Mouse (Mus musculus) embryonic facial prominence, embryonic 12.5 days (tissue): ENCODE measurements around the gene Cdk18. TPM values are rescaled to one million over a fixed set of nuclear protein-coding genes. Genes with fewer than 3 reads are reported as not detected.

Experiments
- ATAC-seq: fragments of 200-750 bp; cut with Nextera tagmentation; 2 replicates; pipeline ENCODE4 v1.8.0; 2017; ENCODE audit not compliant: insufficient number of reproducible peaks, insufficient read depth, low FRiP score, low TSS enrichment
- H3K27ac ChIP-seq: fragments of 300-500 bp; sonication (generic); 2 replicates; pipeline ENCODE4 v1.5.1; 2016; ENCODE audit warnings: mild to moderate bottlenecking
- H3K27me3 ChIP-seq: fragments of 300-500 bp; sonication (generic); 2 replicates; pipeline ENCODE4 v1.6.1; 2016; ENCODE audit warnings: mild to moderate bottlenecking, moderate library complexity
- H3K36me3 ChIP-seq: fragments of 300-500 bp; sonication (generic); 2 replicates; pipeline ENCODE4 v1.6.1; 2016; ENCODE audit warnings: mild to moderate bottlenecking
- H3K4me1 ChIP-seq: fragments of 300-500 bp; sonication (generic); 2 replicates; pipeline ENCODE4 v1.6.1; 2016
- H3K4me2 ChIP-seq: fragments of 300-500 bp; sonication (generic); replicated peaks from 2 replicates; pipeline ENCODE4 v1.6.1; 2016; ENCODE audit warnings: mild to moderate bottlenecking, moderate library complexity
- H3K4me3 ChIP-seq: fragments of 300-500 bp; sonication (generic); 2 replicates; pipeline ENCODE4 v1.5.1; 2016; ENCODE audit warnings: mild to moderate bottlenecking
- H3K9ac ChIP-seq: fragments of 300-500 bp; sonication (generic); 2 replicates; pipeline ENCODE4 v1.6.1; 2016; ENCODE audit warnings: mild to moderate bottlenecking, moderate library complexity
- H3K9me3 ChIP-seq: fragments of 300-500 bp; sonication (generic); 2 replicates; pipeline ENCODE4 v1.6.1; 2016; ENCODE audit warnings: mild to moderate bottlenecking, moderate library complexity
- WGBS: fragments of 180-500 bp; shearing (Covaris S2); methylation state at CpG from one replicate; pipeline ENCODE4 v1.1.7; 2016; 5-methylcytosine and 5-hydroxymethylcytosine counted together
- polyA plus RNA-seq: library from polyadenylated mRNA; unstranded; fragments of >200 nt; fragmentation: Nextera tagmentation; extraction: Ambion mirVana; gene quantifications from 2 replicates; pipeline ENCODE4 v1.2.1, GENCODE M21; 2016

Cdk18 gene
- polyA plus RNA-seq, 1 experiment from 2014 or later = 2.9 TPM

DNA sequence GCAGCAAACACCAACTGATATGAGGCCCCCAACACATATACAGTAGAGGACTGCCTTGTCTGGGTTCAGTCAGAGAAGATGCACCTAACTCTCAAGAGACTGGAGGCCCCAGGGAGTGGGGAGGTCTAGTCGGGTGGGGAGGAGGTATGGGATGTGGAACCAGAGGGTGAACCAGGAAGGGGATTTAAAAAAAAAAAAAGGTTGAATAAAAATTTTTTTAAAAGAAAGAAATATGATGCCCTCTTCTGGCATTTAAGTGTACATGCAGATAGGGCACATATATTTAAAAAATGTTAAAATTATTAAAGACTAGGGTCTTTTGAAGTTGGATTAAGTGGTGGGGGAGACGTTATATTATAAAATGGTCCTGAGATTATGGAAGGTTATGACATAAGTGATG lies 30.1 kb downstream of the Cdk18 start:
- Histone ChIP-seq H3K36me3 (no peaks in the 10 kb centered on the region), H3K27ac (no peak overlapping the region), H3K9me3 (no peaks in the 10 kb centered on the region), H3K4me1 (no peaks in the 10 kb centered on the region), H3K27me3 (peaks cover 3% of the 10 kb centered on the region; the same call in 1 of the 2 replicates), H3K4me2 (no peak overlapping the region), H3K9ac (no peak overlapping the region), H3K4me3 (no peak overlapping the region)
- ATAC-seq = no peak
- WGBS = 71% methylated on average over 2 of the region's 2 CpGs

DNA sequence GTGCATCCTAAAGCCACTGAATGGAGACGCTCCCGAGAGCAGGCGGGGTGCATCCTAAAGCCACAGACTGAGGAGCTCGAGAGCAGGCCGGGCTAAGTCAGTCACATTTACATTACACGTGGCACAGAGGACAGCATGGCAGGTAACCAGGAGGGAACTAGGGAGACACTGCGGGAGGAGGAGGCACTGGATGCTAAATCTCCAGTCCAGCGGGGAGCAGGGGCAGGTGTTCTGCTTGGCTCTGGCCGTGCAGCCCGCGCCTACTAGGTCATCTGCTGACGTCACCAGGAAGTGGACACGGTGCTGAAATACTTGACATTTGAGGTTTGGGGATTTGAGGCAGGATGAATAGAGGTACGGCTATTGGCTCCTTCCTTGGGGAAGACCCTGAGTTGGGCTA lies 35.1 kb downstream of the Cdk18 start:
- no peak for ATAC-seq
- WGBS = 57% methylated on average over 14 of the region's 14 CpGs

GRCm38 (mm10) chr1:132101953-132102697 lies 37.4 kb downstream of the Cdk18 start:
- 52% methylated on average over 6 of the region's 6 CpGs for WGBS
- H3K27ac ChIP-seq = no peak overlapping the region

More for the DNA sequence above, 35.1 kb downstream of the Cdk18 start:
- H3K27ac ChIP-seq = no peak overlapping the region
- no peaks in the 10 kb centered on the region for H3K36me3 ChIP-seq
- H3K4me2 ChIP-seq = no peak overlapping the region
- no peak overlapping the region for H3K9ac ChIP-seq
- no peak overlapping the region for H3K4me3 ChIP-seq
- H3K9me3 ChIP-seq = no peaks in the 10 kb centered on the region
- no peaks in the 10 kb centered on the region for H3K27me3 ChIP-seq
- no peaks in the 10 kb centered on the region for H3K4me1 ChIP-seq

DNA sequence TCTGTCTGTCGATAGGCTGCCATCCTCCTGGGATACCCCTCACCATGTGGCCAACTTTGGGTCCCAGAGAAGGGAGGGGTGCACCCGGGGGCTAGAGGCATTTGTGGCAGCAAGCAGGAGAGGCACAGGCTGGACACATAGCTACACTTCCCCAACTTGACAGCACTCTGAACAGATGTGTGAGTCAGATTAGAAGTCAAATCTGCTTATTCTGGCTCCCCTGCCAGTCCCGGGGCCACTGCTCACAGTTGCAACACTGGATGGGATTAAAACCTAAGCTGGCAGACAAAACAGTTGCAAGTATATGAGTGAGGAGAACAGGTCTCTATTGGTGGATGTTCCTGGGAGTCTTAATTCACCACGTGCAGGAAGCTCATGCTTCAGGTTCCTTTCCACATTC lies 39.7 kb downstream of the Cdk18 start:
- no peaks in the 10 kb centered on the region for H3K36me3 ChIP-seq
- H3K9me3 ChIP-seq = no peaks in the 10 kb centered on the region
- H3K27me3 ChIP-seq = no peaks in the 10 kb centered on the region
- H3K9ac ChIP-seq = no peak overlapping the region
- no peak overlapping the region for H3K4me3 ChIP-seq
- no peak for ATAC-seq
- no peaks in the 10 kb centered on the region for H3K4me1 ChIP-seq
- no peak overlapping the region for H3K27ac ChIP-seq
- 76% methylated on average over 4 of the region's 4 CpGs for WGBS
- H3K4me2 ChIP-seq = no peak overlapping the region

More at GRCm38 (mm10) chr1:132101953-132102697, 37.4 kb downstream of the Cdk18 start:
- Histone ChIP-seq H3K4me1 (no peaks in the 10 kb centered on the region), H3K9ac (no peak overlapping the region), H3K4me3 (no peak overlapping the region), H3K4me2 (no peak overlapping the region), H3K36me3 (no peaks in the 10 kb centered on the region), H3K27me3 (no peaks in the 10 kb centered on the region), H3K9me3 (no peaks in the 10 kb centered on the region)
- peak; percentile 61; the same call in 1 of the 2 replicates for ATAC-seq

DNA sequence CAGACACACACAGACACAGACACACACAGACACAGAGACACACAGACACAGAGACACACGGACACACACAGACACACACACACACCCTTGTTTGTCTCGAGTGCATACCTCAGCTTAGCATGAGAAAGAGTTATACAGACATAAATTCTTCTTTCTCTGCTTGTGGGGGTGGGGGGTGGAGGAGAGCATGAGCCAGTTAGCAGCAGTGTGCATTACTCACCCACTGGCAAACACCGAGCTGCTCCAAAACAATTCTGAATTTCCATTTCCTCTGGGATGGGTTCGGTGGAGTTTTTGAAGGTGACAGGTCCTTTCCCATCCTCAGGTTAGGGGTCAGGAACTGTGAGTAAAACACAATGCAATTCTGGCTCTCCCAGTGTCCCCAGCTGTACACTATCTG lies 40.5 kb downstream of the Cdk18 start:
- no peaks in the 10 kb centered on the region for H3K27me3 ChIP-seq
- H3K9ac ChIP-seq = no peak overlapping the region
- H3K27ac ChIP-seq = no peak overlapping the region
- no peaks in the 10 kb centered on the region for H3K4me1 ChIP-seq
- ATAC-seq = no peak
- no peak overlapping the region for H3K4me2 ChIP-seq
- H3K4me3 ChIP-seq = no peak overlapping the region
- H3K9me3 ChIP-seq = no peaks in the 10 kb centered on the region
- H3K36me3 ChIP-seq = no peaks in the 10 kb centered on the region
- 75% methylated on average over 4 of the region's 4 CpGs for WGBS

- Histone ChIP-seq H3K27me3 (no peaks in the 10 kb centered on the region), H3K4me1 (no peaks in the 10 kb centered on the region), H3K4me2 (no peak overlapping the region), H3K27ac (no peak overlapping the region), H3K9me3 (no peaks in the 10 kb centered on the region), H3K9ac (no peak overlapping the region), H3K36me3 (no peaks in the 10 kb centered on the region), H3K4me3 (no peak overlapping the region)
- WGBS = 68% methylated on average over 1 of the region's 1 CpGs
- no peak for ATAC-seq
Observed at GRCm38 (mm10) chr1:132098076-132098475, 41.4 kb downstream of the Cdk18 start.

- Histone ChIP-seq H3K4me3 (no peak overlapping the region), H3K9me3 (no peaks in the 10 kb centered on the region), H3K4me2 (no peak overlapping the region), H3K9ac (no peak overlapping the region), H3K36me3 (no peaks in the 10 kb centered on the region), H3K27ac (no peak overlapping the region), H3K27me3 (no peaks in the 10 kb centered on the region), H3K4me1 (no peaks in the 10 kb centered on the region)
- 81% methylated on average over 11 of the region's 11 CpGs for WGBS
- no peak for ATAC-seq
Observed at GRCm38 (mm10) chr1:132095356-132096004, 44.0 kb downstream of the Cdk18 start.

DNA sequence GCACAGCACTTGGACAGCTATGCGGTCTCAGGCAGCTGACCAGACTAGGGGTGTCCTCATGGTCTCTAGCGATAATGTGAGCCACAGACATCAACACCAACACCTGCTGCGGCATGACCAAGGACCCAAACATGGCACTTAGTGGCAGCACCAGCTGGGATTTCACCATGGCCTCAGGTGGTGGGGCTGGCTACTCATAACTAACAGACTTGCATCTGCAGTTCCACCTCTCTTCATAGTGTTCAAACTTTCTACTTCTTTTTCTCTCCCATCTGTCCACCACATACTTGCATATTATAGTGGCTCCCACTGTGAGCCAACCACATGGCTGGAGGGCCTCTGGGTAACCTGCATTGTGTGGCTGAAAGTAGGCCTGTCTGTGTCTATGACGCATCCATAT lies 46.2 kb downstream of the Cdk18 start:
- Histone ChIP-seq H3K4me2 (no peak overlapping the region), H3K4me3 (no peak overlapping the region), H3K4me1 (no peaks in the 10 kb centered on the region), H3K9ac (no peak overlapping the region), H3K36me3 (no peaks in the 10 kb centered on the region), H3K9me3 (no peaks in the 10 kb centered on the region), H3K27me3 (no peaks in the 10 kb centered on the region), H3K27ac (no peak overlapping the region)
- 83% methylated on average over 4 of the region's 4 CpGs for WGBS
- no peak for ATAC-seq

GRCm38 (mm10) chr1:132090266-132090665 lies 49.2 kb downstream of the Cdk18 start:
- H3K36me3 ChIP-seq = no peaks in the 10 kb centered on the region
- H3K4me2 ChIP-seq = no peak overlapping the region
- H3K4me3 ChIP-seq = no peak overlapping the region
- H3K9ac ChIP-seq = no peak overlapping the region
- no peaks in the 10 kb centered on the region for H3K9me3 ChIP-seq
- H3K27ac ChIP-seq = no peak overlapping the region
- WGBS = 71% methylated on average over 4 of the region's 4 CpGs
- no peak for ATAC-seq
- H3K4me1 ChIP-seq = no peaks in the 10 kb centered on the region
- H3K27me3 ChIP-seq = no peaks in the 10 kb centered on the region

GRCm38 (mm10) chr1:132089767-132090166 lies 49.7 kb downstream of the Cdk18 start:
- no peak overlapping the region for H3K4me3 ChIP-seq
- H3K27me3 ChIP-seq = no peaks in the 10 kb centered on the region
- H3K4me2 ChIP-seq = no peak overlapping the region
- 85% methylated on average over 6 of the region's 6 CpGs for WGBS
- H3K27ac ChIP-seq = no peak overlapping the region
- H3K9ac ChIP-seq = no peak overlapping the region
- ATAC-seq = no peak
- no peaks in the 10 kb centered on the region for H3K4me1 ChIP-seq
- no peaks in the 10 kb centered on the region for H3K9me3 ChIP-seq
- H3K36me3 ChIP-seq = no peaks in the 10 kb centered on the region

DNA sequence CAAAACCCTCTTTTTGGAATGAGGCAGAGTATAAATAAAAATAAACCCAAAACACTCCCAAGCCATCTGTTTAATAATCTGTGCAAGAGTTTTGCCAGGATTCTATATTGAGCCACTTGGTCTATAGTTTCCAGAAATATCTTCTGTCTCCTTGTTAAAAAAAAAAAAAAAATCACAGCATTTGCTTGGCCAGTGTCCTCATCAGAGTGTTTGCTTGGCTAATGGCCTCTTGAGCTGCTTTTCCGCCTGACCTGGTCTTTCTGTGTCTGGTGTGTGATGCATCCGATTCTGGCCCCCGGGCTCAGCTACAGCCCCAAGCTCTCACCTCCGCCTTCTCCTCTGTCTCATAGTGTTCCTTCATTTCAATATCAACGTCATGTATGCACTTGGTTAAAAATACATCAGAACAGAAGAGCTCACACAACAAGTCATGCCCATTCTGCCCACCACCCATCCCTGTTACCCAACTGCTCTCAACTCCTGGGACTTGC lies 51.3 kb downstream of the Cdk18 start:
- ATAC-seq = no peak
- no peak overlapping the region for H3K9ac ChIP-seq
- no peak overlapping the region for H3K4me2 ChIP-seq
- no peaks in the 10 kb centered on the region for H3K9me3 ChIP-seq
- H3K4me1 ChIP-seq = no peaks in the 10 kb centered on the region
- H3K27me3 ChIP-seq = no peaks in the 10 kb centered on the region
- 79% methylated on average over 5 of the region's 5 CpGs for WGBS
- H3K36me3 ChIP-seq = no peaks in the 10 kb centered on the region
- no peak overlapping the region for H3K27ac ChIP-seq
- no peak overlapping the region for H3K4me3 ChIP-seq
